Mouse (Mus musculus) forebrain, embryonic 14.5 days (tissue): ENCODE data around the gene Bag3. TPM values are rescaled to one million over a fixed set of nuclear protein-coding genes. Genes with fewer than 3 reads are reported as not detected.

Experiments
- ATAC-seq: fragments of 200-750 bp; cut with Nextera tagmentation; 2 replicates; pipeline ENCODE4 v1.8.0; 2017; ENCODE audit warnings: mild to moderate bottlenecking, moderate library complexity
- DNase-seq: peaks from one replicate; pipeline ENCODE4 v3.0.0-alpha.2; 2015; ENCODE audit warnings: low spot score
- H3K27ac ChIP-seq: fragments of 300-500 bp; sonication (generic); 2 replicates; pipeline ENCODE4 v1.5.1; 2014; ENCODE audit warnings: low read depth, mild to moderate bottlenecking, control low read depth, low read length, moderate library complexity
- H3K27me3 ChIP-seq: fragments of 300-500 bp; sonication (generic); replicated peaks from 2 replicates; pipeline ENCODE4 v1.6.1; 2014; ENCODE audit warnings: low read length, control low read depth, mixed read lengths; ENCODE audit not compliant: control insufficient read depth, insufficient read depth
- H3K36me3 ChIP-seq: fragments of 300-500 bp; sonication (generic); 2 replicates; pipeline ENCODE4 v1.6.1; 2014; ENCODE audit warnings: low read length, control low read depth; ENCODE audit not compliant: control insufficient read depth, insufficient read depth
- H3K4me1 ChIP-seq: fragments of 300-500 bp; sonication (generic); 2 replicates; pipeline ENCODE4 v1.6.1; 2014; ENCODE audit warnings: antibody characterized with exemption, low read length, control low read depth; ENCODE audit not compliant: control insufficient read depth, insufficient read depth
- H3K4me2 ChIP-seq: fragments of 300-500 bp; sonication (generic); 2 replicates; pipeline ENCODE4 v1.6.1; 2014; ENCODE audit warnings: mild to moderate bottlenecking, control low read depth, low read length
- H3K4me3 ChIP-seq: fragments of 300-500 bp; sonication (generic); 2 replicates; pipeline ENCODE4 v1.5.1; 2014; ENCODE audit warnings: low read depth, low read length, control low read depth
- H3K9ac ChIP-seq: fragments of 300-500 bp; sonication (generic); 2 replicates; pipeline ENCODE4 v1.6.1; 2014; ENCODE audit warnings: mild to moderate bottlenecking, low read length, control low read depth, moderate library complexity
- H3K9me3 ChIP-seq: fragments of 300-500 bp; sonication (generic); replicated peaks from 2 replicates; pipeline ENCODE4 v1.6.1; 2016; ENCODE audit warnings: low read length, control low read depth, mixed read lengths; ENCODE audit not compliant: control insufficient read depth
- WGBS: fragments of 180-500 bp; shearing (Covaris S2); extraction: QIAGEN DNeasy Blood & Tissue Kit; methylation state at CpG from one replicate; pipeline ENCODE4 v1.1.7; 2014; 5-methylcytosine and 5-hydroxymethylcytosine counted together
- polyA plus RNA-seq: library from polyadenylated mRNA; unstranded; fragments of >200 nt; fragmentation: Nextera tagmentation; extraction: Ambion mirVana; gene quantifications from 2 replicates; pipeline ENCODE4 v1.2.1, GENCODE M21; 2014

The Bag3 gene
- polyA plus RNA-seq, 1 experiment from 2014 or later = 1.4 TPM

GRCm38 (mm10) chr7:128531929-128532328 is 8.5 kb downstream of the Bag3 start:
- H3K27me3 ChIP-seq = no peaks in the 10 kb centered on the region
- no peaks in the 10 kb centered on the region for H3K36me3 ChIP-seq
- WGBS = 53% methylated on average over 6 of the region's 6 CpGs
- no peaks in the 10 kb centered on the region for H3K9me3 ChIP-seq
- H3K4me2 ChIP-seq = no peak overlapping the region
- peaks cover 27% of the 10 kb centered on the region for H3K4me1 ChIP-seq
- no peak overlapping the region for H3K4me3 ChIP-seq
- no peak overlapping the region for H3K27ac ChIP-seq
- peak; percentile 32 for DNase-seq
- ATAC-seq = no peak
- H3K9ac ChIP-seq = no peak overlapping the region

- Histone ChIP-seq H3K4me1 (peaks cover 27% of the 10 kb centered on the region), H3K4me3 (no peak overlapping the region), H3K36me3 (no peaks in the 10 kb centered on the region), H3K4me2 (no peak overlapping the region), H3K27ac (no peak overlapping the region), H3K9me3 (no peaks in the 10 kb centered on the region), H3K9ac (no peak overlapping the region), H3K27me3 (no peaks in the 10 kb centered on the region)
- 83% methylated on average over 6 of the region's 6 CpGs for WGBS
- ATAC-seq = no peak
- no peak for DNase-seq
These were observed 9.2 kb downstream of the Bag3 start for GRCm38 (mm10) chr7:128532441-128533166.

GRCm38 (mm10) chr7:128534984-128535491 is 11.6 kb downstream of the Bag3 start:
- Histone ChIP-seq H3K36me3 (no peaks in the 10 kb centered on the region), H3K27ac (no peak overlapping the region; the same call in 1 of the 2 replicates), H3K4me1 (peaks cover 25% of the 10 kb centered on the region), H3K9me3 (no peaks in the 10 kb centered on the region), H3K9ac (no peak overlapping the region), H3K4me3 (no peak overlapping the region), H3K27me3 (no peaks in the 10 kb centered on the region), H3K4me2 (no peak overlapping the region)
- ATAC-seq (peak; percentile 24; the same call in 1 of the 2 replicates), DNase-seq (peak; percentile 88)
- 23% methylated on average over 5 of the region's 5 CpGs for WGBS

- Histone ChIP-seq H3K9ac (no peak overlapping the region), H3K27me3 (no peaks in the 10 kb centered on the region), H3K4me1 (peaks cover 20% of the 10 kb centered on the region), H3K27ac (no peak overlapping the region), H3K9me3 (no peaks in the 10 kb centered on the region), H3K36me3 (no peaks in the 10 kb centered on the region), H3K4me2 (no peak overlapping the region), H3K4me3 (no peak overlapping the region)
- 6% methylated on average over 3 of the region's 3 CpGs for WGBS
- no peak for ATAC-seq
- DNase-seq = no peak
These were observed 12.7 kb downstream of the Bag3 start for GRCm38 (mm10) chr7:128536074-128536473.

- 86% methylated on average over 4 of the region's 4 CpGs for WGBS
- Histone ChIP-seq H3K4me1 (peaks cover 18% of the 10 kb centered on the region), H3K4me3 (no peak overlapping the region), H3K4me2 (no peak overlapping the region), H3K9ac (no peak overlapping the region), H3K27me3 (no peaks in the 10 kb centered on the region), H3K36me3 (no peaks in the 10 kb centered on the region), H3K9me3 (no peaks in the 10 kb centered on the region), H3K27ac (no peak overlapping the region)
- DNase-seq (no peak), ATAC-seq (no peak)
These were observed 14.3 kb downstream of the Bag3 start for GRCm38 (mm10) chr7:128537676-128538075.

- no peak overlapping the region for H3K4me2 ChIP-seq
- H3K27me3 ChIP-seq = no peaks in the 10 kb centered on the region
- peaks cover 18% of the 10 kb centered on the region for H3K4me1 ChIP-seq
- ATAC-seq = no peak
- no peak overlapping the region for H3K27ac ChIP-seq
- DNase-seq = no peak
- WGBS = 66% methylated on average over 4 of the region's 4 CpGs
- no peaks in the 10 kb centered on the region for H3K36me3 ChIP-seq
- H3K9ac ChIP-seq = no peak overlapping the region
- no peak overlapping the region for H3K4me3 ChIP-seq
- no peaks in the 10 kb centered on the region for H3K9me3 ChIP-seq
These were observed 14.8 kb downstream of the Bag3 start for GRCm38 (mm10) chr7:128538196-128538595.

- ATAC-seq (no peak), DNase-seq (no peak)
- no peaks in the 10 kb centered on the region for H3K27me3 ChIP-seq
- peaks cover 18% of the 10 kb centered on the region for H3K4me1 ChIP-seq
- H3K9me3 ChIP-seq = no peaks in the 10 kb centered on the region
- H3K36me3 ChIP-seq = no peaks in the 10 kb centered on the region
- no peak overlapping the region for H3K27ac ChIP-seq
- H3K4me2 ChIP-seq = no peak overlapping the region
- H3K4me3 ChIP-seq = no peak overlapping the region
- H3K9ac ChIP-seq = no peak overlapping the region
- 74% methylated on average over 5 of the region's 5 CpGs for WGBS
These were observed 15.4 kb downstream of the Bag3 start for GRCm38 (mm10) chr7:128538769-128539168.

- Histone ChIP-seq H3K9me3 (no peaks in the 10 kb centered on the region), H3K36me3 (no peaks in the 10 kb centered on the region), H3K27me3 (no peaks in the 10 kb centered on the region), H3K4me2 (no peak overlapping the region), H3K9ac (no peak overlapping the region), H3K4me1 (peaks cover 11% of the 10 kb centered on the region), H3K27ac (no peak overlapping the region), H3K4me3 (no peak overlapping the region)
- ATAC-seq = no peak
- DNase-seq = no peak
- 93% methylated on average over 13 of the region's 13 CpGs for WGBS
These were observed 16.7 kb downstream of the Bag3 start for GRCm38 (mm10) chr7:128540111-128540510.

GRCm38 (mm10) chr7:128540734-128541133 is 17.3 kb downstream of the Bag3 start:
- no peaks in the 10 kb centered on the region for H3K36me3 ChIP-seq
- no peaks in the 10 kb centered on the region for H3K9me3 ChIP-seq
- H3K4me2 ChIP-seq = no peak overlapping the region
- H3K27ac ChIP-seq = no peak overlapping the region
- no peaks in the 10 kb centered on the region for H3K27me3 ChIP-seq
- H3K9ac ChIP-seq = no peak overlapping the region; the same call in 1 of the 2 replicates
- no peak for ATAC-seq
- no peak for DNase-seq
- H3K4me1 ChIP-seq = peaks cover 5% of the 10 kb centered on the region
- 93% methylated on average over 16 of the region's 16 CpGs for WGBS
- no peak overlapping the region for H3K4me3 ChIP-seq
